Mouse (Mus musculus) kidney, postnatal 10 days (tissue): ENCODE data around the gene Tln2.
A peak's percentile ranks its signal among the peaks of the same experiment; 100 is the strongest.

Experiments used
- DNase-seq: peaks from one replicate; pipeline ENCODE4 v3.0.0; 2021; ENCODE audit warnings: mixed read lengths

The Tln2 gene

DNA sequence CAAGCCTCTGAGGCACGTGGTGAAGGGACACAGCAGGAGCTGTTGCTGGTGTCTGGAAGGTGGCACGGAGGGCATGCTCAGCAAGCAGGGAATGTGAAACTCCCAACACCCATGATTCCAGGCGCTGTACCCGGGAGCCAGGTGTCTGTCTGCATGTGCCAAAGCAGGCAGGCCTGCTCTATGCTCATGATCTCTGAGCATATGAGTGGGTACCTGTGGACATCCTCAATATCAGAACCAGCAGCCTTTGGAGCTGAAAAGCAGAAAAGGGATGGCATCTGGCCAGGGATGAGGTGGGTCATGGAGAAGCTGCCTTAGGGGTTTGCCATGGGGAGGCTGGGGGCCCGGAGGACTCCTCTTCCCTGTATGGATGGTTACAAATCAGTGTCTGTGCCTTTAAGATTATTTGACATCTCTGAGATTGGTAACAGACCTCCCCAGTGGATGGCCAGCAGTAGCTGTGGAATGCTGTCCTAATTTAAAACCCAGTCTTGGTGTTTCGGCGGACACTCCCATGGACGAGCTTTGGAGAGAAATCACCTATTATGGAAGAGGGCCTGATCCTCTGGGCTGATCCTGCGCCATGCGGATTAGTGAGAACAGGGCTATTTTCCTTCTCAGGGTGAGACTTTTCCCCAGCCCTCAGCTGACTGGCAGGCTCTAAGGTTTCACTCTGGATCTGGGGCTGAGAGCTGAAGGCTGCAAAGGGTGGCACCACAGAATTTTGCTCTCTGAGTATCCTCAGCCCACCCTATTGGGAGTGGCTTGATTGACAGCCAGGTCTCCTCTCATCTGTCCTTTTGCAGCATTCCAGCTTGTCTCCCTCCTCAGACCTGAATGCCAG, 367.8 kb downstream of the Tln2 start:
- DNase-seq = peak; percentile 18

DNA sequence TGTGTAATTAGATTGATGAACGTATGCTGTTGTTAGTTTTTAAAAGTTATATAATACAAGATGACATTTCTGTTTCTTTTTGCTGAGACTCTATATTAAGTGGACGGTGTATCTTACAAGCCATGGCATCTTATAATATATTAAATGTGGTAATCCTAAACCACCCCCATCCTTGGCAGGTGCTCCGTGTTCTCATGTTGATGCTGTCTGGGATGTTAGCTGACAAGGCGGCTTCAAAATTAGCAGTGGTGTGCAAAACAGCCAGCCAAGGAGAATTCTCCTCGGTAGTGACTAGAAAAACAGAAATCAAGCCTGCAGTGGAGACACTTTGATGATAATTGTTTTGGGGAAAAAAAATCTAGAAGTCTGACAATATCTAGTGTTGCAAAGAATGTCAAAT, 371.8 kb downstream of the Tln2 start:
- DNase-seq = no peak

DNA sequence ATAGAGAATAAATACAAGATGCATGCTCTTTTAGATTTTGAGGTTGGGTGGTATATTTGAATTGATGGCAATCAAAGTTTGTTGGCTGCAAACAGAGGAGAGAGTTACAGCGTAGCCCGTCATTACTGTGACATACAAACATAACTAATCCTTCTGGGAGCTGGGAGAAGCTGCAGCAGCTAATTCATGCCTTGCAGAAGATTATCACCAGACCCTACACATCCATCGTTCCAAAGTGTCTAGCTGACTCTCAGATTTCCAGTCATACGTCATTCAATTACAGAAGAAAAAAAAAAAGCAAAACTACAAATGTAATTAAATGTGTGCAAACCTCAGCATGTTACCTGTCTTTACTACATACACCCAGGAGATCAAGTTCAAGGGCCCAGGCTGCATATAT, 372.3 kb downstream of the Tln2 start:
- no peak for DNase-seq

DNA sequence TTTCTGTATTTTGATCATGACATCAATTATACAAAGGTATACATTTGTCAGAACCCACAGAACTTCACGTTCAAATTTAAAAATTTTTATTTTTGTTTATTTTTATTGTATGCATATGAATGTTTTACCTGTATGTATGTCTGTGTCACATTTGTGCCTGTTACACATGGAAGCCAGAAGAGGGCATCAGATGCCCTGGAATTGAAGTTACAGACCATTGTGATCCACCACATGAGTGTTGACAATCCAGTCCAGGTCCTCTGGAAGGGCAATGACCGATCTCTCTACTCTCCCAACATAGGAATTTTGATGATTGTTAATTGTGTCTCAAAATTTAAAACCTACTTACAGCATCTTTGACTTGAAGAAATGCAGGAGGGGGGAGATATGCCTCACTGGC, 374.9 kb downstream of the Tln2 start:
- no peak for DNase-seq

DNA sequence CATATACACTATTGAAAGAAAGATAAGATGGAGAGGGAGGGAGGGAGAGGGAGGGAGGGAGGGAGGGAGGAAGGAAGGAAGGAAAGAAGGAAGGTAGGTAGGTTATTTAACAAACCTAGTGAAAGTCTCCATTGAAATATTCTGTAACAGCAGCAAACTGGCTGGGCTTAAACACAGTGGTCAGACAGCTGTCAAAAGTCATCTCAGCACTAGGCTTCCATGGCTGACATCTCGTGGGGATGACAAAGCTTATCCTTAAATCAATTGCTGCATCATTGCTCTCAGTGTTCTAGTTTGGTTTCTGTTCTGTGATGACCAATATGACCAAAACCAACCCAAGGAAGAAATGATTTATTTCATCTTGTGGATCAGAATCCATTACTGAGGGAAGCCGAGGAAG, 376.0 kb downstream of the Tln2 start:
- DNase-seq = no peak

DNA sequence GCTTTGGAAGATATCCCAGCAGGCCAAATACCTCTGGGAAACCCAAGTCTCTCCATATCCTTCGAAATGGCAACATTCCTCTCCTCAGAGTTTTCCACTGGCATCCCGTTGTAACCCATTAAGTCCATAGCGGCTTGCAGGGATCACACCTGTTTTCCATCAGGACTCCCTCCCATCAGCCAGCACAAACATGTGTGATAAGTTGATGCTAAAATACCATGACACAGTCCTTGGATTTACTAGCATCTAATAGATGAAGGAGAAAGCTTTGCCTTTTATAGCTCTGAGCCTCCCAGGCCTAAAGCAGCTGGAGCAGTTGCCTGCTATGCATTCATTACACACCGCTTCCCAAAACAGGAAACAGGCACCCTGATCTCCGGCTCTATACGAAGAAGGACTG, 377.5 kb downstream of the Tln2 start:
- no peak for DNase-seq

DNA sequence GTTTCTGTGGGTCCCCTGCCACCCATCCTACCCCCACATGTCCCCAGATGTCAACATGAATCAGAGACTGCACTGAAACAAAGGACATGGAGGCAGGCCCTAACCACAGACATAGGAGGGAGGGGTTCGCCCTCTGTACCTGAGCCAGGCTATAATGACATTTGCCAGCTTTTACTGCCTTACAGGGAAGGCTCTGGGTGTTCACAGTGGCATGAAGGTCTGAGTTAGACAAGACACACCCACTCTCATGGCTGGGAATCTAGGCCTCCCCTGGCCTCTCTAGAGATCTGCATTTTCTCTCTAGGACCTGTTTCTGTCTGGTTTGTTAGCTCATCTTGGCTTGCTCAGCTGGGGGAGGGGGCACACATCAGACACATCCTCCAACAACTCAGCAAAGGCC, 380.8 kb downstream of the Tln2 start:
- DNase-seq = no peak

DNA sequence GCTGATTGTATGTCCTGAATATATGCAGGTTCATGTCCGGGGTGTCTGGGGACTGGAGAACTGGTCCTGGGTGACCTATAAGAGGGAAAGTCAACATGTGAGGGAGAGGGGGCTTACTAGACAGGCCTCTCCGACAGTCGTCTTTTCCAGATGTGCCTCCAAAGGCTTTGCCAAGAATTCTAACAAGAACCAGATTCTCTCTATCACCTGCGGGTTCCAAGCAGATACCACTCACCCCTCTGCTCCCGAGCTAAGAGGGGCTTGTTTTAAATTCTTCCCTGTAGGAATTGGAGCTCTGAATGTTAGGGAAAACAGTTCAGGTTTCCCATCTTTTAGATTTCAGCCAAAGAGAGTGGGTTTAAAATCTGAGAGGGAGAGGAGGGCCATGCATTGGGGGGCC, 381.3 kb downstream of the Tln2 start:
- DNase-seq = no peak

DNA sequence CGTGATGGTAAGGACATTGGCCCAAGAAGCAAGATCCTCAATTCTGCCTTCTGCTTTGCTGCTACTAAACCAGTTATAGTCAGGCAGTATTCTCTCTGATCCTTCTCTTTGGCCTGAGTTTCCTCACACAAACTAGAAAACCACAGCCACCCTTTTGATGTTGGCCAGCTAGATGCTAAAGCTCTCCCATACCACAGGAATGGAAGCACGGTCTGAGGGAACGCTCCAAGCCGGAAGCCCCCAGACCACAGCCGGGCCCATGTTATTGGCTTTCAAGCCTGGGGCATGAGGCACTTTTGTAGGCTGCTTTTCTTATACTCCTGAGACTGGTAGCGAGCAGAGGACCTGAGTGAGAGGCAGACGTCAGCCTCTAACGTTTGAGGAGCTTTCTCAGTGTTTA, 383.4 kb downstream of the Tln2 start:
- DNase-seq = no peak

DNA sequence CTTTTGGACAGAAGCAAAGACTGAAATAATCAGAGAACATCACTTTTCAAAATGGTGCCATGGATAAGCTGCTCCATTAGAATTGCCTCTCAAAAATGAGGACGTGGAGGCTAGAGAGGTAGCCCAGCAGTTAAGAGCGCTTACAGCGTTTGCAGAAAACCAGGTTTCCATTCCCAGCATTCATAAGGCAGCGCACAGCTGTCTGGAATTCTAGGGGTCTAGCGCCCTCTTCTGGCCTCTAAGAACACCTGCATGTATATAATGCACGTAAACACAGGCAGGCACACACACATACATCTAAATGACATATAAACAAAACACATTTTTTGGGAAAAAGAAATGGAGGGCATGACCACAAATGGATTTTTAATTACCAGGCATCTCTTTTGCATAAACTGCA, 385.7 kb downstream of the Tln2 start:
- DNase-seq = no peak

DNA sequence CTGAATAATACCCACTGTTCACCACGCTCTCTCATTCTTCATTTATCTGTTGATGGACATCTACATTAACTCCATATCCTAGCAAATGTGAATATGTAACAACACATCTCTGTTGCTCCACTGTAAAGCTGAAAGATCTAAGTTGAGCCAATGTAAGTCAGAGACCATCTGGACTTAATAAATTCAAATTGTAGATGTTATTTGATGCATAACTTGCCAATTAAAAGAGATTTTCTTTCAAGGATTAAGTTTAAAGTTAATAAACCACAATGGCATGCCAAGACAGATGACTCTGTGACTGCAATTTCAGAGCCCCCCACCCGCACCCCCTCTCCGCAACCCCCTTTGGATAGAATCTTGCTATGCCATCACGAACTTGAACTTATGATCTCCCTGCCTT, 386.3 kb downstream of the Tln2 start:
- DNase-seq = no peak

DNA sequence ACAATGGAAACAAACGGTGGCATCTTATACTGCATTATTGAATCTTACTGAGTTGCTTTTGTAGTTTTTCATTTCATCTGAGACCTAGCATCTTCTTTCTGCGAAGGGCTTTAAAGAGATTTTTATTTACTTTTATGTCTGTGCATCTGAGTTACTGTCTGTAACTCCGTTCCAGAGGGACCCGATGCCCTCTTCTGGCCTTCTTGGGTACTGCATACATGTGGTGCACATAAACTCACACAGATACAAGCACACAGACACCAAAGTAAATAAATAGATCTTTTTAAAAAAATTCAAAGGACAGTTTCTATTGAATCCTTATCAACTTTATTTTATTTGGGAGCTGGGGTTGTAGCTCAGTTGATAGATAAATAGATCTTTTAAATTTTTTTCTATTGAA, 388.1 kb downstream of the Tln2 start:
- DNase-seq = peak; percentile 34

DNA sequence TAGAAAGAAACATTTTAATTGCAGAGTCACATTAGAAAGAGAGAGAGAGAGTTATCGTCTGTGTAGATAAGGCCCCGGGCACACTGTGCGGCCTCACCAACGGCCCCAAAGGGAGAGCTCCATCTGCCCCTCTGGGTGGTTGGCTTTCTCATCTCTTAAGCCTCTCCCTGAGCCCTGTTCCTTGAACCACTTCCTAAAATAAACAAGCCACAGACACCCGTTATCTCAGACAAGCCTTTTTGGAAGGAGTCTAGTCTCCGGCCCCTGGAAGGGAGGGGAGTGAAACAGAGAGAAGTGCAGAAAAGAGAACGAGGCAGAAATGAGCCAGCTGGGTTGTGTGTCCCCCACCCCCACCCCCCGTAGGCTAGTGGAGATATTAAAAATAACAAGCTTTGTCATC, 388.7 kb downstream of the Tln2 start:
- DNase-seq = peak; percentile 27

DNA sequence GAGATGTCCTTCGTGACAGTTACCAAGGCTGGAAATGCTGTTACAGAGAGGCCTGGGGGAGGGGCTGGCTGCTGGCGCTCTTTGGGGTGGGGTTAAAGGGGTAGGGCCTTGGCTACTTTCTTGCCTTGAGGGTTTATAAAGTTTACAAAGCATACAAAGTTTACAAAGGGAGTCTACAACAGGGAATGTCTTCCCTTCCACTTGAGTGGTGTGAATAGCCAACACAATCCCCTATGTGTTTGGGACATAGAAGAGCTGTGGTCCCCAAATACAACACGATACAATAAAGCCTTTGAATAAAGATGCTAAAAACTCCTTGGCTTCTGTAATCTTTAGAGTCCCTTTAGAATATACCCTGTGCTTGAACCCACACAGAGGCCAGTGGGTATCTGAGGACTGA, 389.5 kb downstream of the Tln2 start:
- DNase-seq = no peak
